Mouse (Mus musculus): ENCODE measurements around the gene Cdh6. TPM values are rescaled to one million over a fixed set of nuclear protein-coding genes. Genes with fewer than 3 reads are reported as not detected.

Cdh6 gene
- 0.09 and 0.13 TPM in 2 replicates for total RNA-seq (2014; rRNA removed)
- 0.01 and 0.02 TPM in 2 replicates for polyA plus RNA-seq (2012; rRNA removed)

DNA sequence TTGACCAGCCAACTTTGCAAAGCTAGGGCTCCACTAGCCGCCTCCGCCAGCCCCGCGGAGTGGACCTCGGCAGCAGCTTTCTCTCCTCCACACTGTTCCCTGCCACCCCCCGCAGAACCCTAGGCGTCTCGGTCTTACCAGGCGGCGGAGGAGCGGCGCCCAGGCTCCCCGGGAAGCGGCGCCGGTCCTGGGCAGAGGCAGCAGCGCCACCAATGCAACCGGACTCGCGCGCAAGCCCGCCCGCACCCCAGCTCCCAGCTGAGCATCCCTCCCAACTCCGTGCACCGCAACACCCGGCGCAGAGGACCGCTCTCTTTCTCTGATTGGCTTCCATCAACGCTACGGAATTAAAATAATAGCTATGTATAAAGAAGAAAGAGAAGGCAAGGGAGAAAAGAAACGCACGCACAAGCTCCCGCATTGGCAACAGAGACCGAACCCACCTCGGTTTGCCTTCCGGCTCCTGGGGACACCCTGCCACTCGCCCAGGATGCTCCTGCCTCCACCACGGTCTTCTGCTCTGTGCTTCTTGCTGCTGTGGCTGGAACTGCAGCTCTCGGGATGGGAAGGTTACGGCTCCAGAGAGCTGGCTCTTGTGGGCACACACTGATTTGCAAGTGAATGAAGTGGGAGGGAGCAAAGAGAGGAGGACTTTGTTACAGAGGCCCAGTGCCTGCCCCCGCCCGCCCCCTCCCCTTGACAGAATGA is at the start of gene Cdh6:
Cdh6 (minus strand) TSS at position 605 of the 708 bp plus-strand sequence.
- no peak for DNase-seq (ENCODE audit: extremely low read depth, low read depth, low spot score)
- H3K36me3 ChIP-seq (ENCODE audit: control insufficient read depth, insufficient read depth, low read length) = no peaks in the 10 kb centered on the region
- no peak for TF ChIP-seq CTCF (IDR thresholded peaks at IDR 0.05; ENCODE audit: low read depth, low read length)
- TF ChIP-seq POLR2A (IDR thresholded peaks at IDR 0.05; ENCODE audit: extremely low read depth, insufficient read depth, low read length) = no peak
- H3K27ac ChIP-seq (replicated peaks; ENCODE audit: insufficient read depth, low read depth, low read length) = no peak within 1 kb of the TSS
- H3K27me3 ChIP-seq (ENCODE audit: control insufficient read depth, insufficient read depth, low read length) = peaks cover 12% of the 10 kb centered on the region
- H3K4me1 ChIP-seq (ENCODE audit: control insufficient read depth, insufficient read depth, low read length) = peaks cover 5% of the 10 kb centered on the region
- WGBS = 2% methylated on average over 42 of the region's 42 CpGs
- peak within 1 kb of the TSS; percentile 0; the same call in 1 of the 2 replicates for H3K4me3 ChIP-seq (ENCODE audit: insufficient read depth, low read depth, low read length)
- no peak within 1 kb of the TSS for H3K9ac ChIP-seq (ENCODE audit: low read depth, low read length)
- H3K79me2 ChIP-seq (ENCODE audit: control insufficient read depth, insufficient read depth, low read length) = no peaks in the 10 kb centered on the region

- Histone ChIP-seq H3K79me2 (ENCODE audit: control insufficient read depth, insufficient read depth, low read length) (no peaks in the 10 kb centered on the region), H3K4me1 (ENCODE audit: control insufficient read depth, insufficient read depth, low read length) (no peaks in the 10 kb centered on the region), H3K36me3 (ENCODE audit: control insufficient read depth, insufficient read depth, low read length) (no peaks in the 10 kb centered on the region), H3K27ac (replicated peaks; ENCODE audit: insufficient read depth, low read depth, low read length) (no peak overlapping the region), H3K27me3 (ENCODE audit: control insufficient read depth, insufficient read depth, low read length) (no peaks in the 10 kb centered on the region), H3K9ac (ENCODE audit: low read depth, low read length) (no peak overlapping the region), H3K4me3 (ENCODE audit: insufficient read depth, low read depth, low read length) (no peak overlapping the region)
- no peak for TF ChIP-seq CTCF (IDR thresholded peaks at IDR 0.05; ENCODE audit: low read depth, low read length)
- TF ChIP-seq POLR2A (IDR thresholded peaks at IDR 0.05; ENCODE audit: extremely low read depth, insufficient read depth, low read length) = no peak
- DNase-seq (ENCODE audit: extremely low read depth, low read depth, low spot score) = no peak
- WGBS = 88% methylated on average over 9 of the region's 9 CpGs
These were observed 46.4 kb upstream of the Cdh6 start for GRCm38 (mm10) chr15:13219727-13220454.

DNA sequence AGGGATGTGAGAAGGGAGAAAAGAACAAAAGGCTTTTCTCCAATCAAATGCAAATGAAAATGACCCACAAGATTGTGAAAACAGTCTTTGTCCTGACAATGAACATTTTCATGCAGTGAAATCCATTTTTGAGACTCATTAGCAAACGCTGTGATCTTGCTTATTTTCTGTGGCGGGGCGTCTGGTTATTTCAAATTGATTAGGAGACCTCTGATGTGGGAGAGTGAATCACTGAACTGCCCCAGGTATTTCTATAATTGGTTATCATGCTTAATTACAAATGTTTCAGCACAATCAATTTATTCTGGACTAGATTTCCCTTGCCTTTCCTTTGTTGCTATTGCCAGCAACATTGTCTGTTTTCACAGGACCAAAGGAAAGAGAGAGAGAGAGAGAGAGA is 44.3 kb upstream of the Cdh6 start:
- TF ChIP-seq POLR2A (IDR thresholded peaks at IDR 0.05; ENCODE audit: extremely low read depth, insufficient read depth, low read length) (no peak), CTCF (IDR thresholded peaks at IDR 0.05; ENCODE audit: low read depth, low read length) (no peak)
- no peak overlapping the region for H3K4me3 ChIP-seq (ENCODE audit: insufficient read depth, low read depth, low read length)
- no peak for DNase-seq (ENCODE audit: extremely low read depth, low read depth, low spot score)
- no peaks in the 10 kb centered on the region for H3K36me3 ChIP-seq (ENCODE audit: control insufficient read depth, insufficient read depth, low read length)
- no peaks in the 10 kb centered on the region for H3K79me2 ChIP-seq (ENCODE audit: control insufficient read depth, insufficient read depth, low read length)
- 88% methylated on average over 3 of the region's 3 CpGs for WGBS
- H3K27me3 ChIP-seq (ENCODE audit: control insufficient read depth, insufficient read depth, low read length) = no peaks in the 10 kb centered on the region
- H3K27ac ChIP-seq (replicated peaks; ENCODE audit: insufficient read depth, low read depth, low read length) = no peak overlapping the region
- no peaks in the 10 kb centered on the region for H3K4me1 ChIP-seq (ENCODE audit: control insufficient read depth, insufficient read depth, low read length)
- H3K9ac ChIP-seq (ENCODE audit: low read depth, low read length) = no peak overlapping the region

- no peaks in the 10 kb centered on the region for H3K36me3 ChIP-seq (ENCODE audit: control insufficient read depth, insufficient read depth, low read length)
- TF ChIP-seq POLR2A (IDR thresholded peaks at IDR 0.05; ENCODE audit: extremely low read depth, insufficient read depth, low read length) (no peak), CTCF (IDR thresholded peaks at IDR 0.05; ENCODE audit: low read depth, low read length) (no peak)
- no peaks in the 10 kb centered on the region for H3K79me2 ChIP-seq (ENCODE audit: control insufficient read depth, insufficient read depth, low read length)
- H3K27me3 ChIP-seq (ENCODE audit: control insufficient read depth, insufficient read depth, low read length) = no peaks in the 10 kb centered on the region
- DNase-seq (ENCODE audit: extremely low read depth, low read depth, low spot score) = no peak
- no peaks in the 10 kb centered on the region for H3K4me1 ChIP-seq (ENCODE audit: control insufficient read depth, insufficient read depth, low read length)
- WGBS = 75% methylated on average over 1 of the region's 1 CpGs
- H3K27ac ChIP-seq (replicated peaks; ENCODE audit: insufficient read depth, low read depth, low read length) = no peak overlapping the region
- no peak overlapping the region for H3K9ac ChIP-seq (ENCODE audit: low read depth, low read length)
- no peak overlapping the region for H3K4me3 ChIP-seq (ENCODE audit: insufficient read depth, low read depth, low read length)
These were observed 43.7 kb upstream of the Cdh6 start for GRCm38 (mm10) chr15:13217161-13217560.

- Histone ChIP-seq H3K4me1 (ENCODE audit: control insufficient read depth, insufficient read depth, low read length) (no peaks in the 10 kb centered on the region), H3K27me3 (ENCODE audit: control insufficient read depth, insufficient read depth, low read length) (no peaks in the 10 kb centered on the region), H3K9ac (ENCODE audit: low read depth, low read length) (no peak overlapping the region), H3K4me3 (ENCODE audit: insufficient read depth, low read depth, low read length) (no peak overlapping the region), H3K27ac (replicated peaks; ENCODE audit: insufficient read depth, low read depth, low read length) (no peak overlapping the region), H3K36me3 (ENCODE audit: control insufficient read depth, insufficient read depth, low read length) (no peaks in the 10 kb centered on the region), H3K79me2 (ENCODE audit: control insufficient read depth, insufficient read depth, low read length) (no peaks in the 10 kb centered on the region)
- TF ChIP-seq CTCF (IDR thresholded peaks at IDR 0.05; ENCODE audit: low read depth, low read length) (no peak), POLR2A (IDR thresholded peaks at IDR 0.05; ENCODE audit: extremely low read depth, insufficient read depth, low read length) (no peak)
- no peak for DNase-seq (ENCODE audit: extremely low read depth, low read depth, low spot score)
- WGBS = 98% methylated on average over 1 of the region's 1 CpGs
These were observed 39.5 kb upstream of the Cdh6 start for GRCm38 (mm10) chr15:13212956-13213355.

All from liver, adult 2 months (tissue).